Mouse (Mus musculus) kidney, embryonic 15.5 days (tissue): ENCODE data around the gene Mepce. TPM values are rescaled to one million over a fixed set of nuclear protein-coding genes. Genes with fewer than 3 reads are reported as not detected.

ENCODE experiments used
- ATAC-seq: fragments of 200-750 bp; cut with Nextera tagmentation; replicated peaks from 2 replicates; pipeline ENCODE4 v1.8.0; 2017; ENCODE audit warnings: moderate TSS enrichment; ENCODE audit not compliant: low FRiP score
- H3K27ac ChIP-seq: fragments of 300-500 bp; sonication (generic); 2 replicates; pipeline ENCODE4 v1.5.1; 2015; ENCODE audit warnings: mild to moderate bottlenecking, inconsistent platforms
- H3K27me3 ChIP-seq: fragments of 300-500 bp; sonication (generic); 2 replicates; pipeline ENCODE4 v1.6.1; 2015; ENCODE audit warnings: inconsistent platforms
- H3K36me3 ChIP-seq: fragments of 300-500 bp; sonication (generic); 2 replicates; pipeline ENCODE4 v1.6.1; 2015; ENCODE audit warnings: inconsistent platforms
- H3K4me1 ChIP-seq: fragments of 300-500 bp; sonication (generic); 2 replicates; pipeline ENCODE4 v1.6.1; 2015; ENCODE audit warnings: inconsistent platforms
- H3K4me2 ChIP-seq: fragments of 300-500 bp; sonication (generic); 2 replicates; pipeline ENCODE4 v1.6.1; 2015; ENCODE audit warnings: moderate library complexity, mild to moderate bottlenecking, inconsistent platforms
- H3K4me3 ChIP-seq: fragments of 300-500 bp; sonication (generic); replicated peaks from 2 replicates; pipeline ENCODE4 v1.5.1; 2015; ENCODE audit warnings: mild to moderate bottlenecking, inconsistent platforms
- H3K9ac ChIP-seq: fragments of 300-500 bp; sonication (generic); 2 replicates; pipeline ENCODE4 v1.6.1; 2015; ENCODE audit warnings: mild to moderate bottlenecking, inconsistent platforms
- H3K9me3 ChIP-seq: fragments of 300-500 bp; sonication (generic); replicated peaks from 2 replicates; pipeline ENCODE4 v1.6.1; 2016; ENCODE audit warnings: inconsistent platforms
- WGBS: fragments of 180-500 bp; shearing (Covaris S2); methylation state at CpG from one replicate; pipeline ENCODE4 v1.1.7; 2015; ENCODE audit warnings: mixed read lengths; 5-methylcytosine and 5-hydroxymethylcytosine counted together
- polyA plus RNA-seq: library from polyadenylated mRNA; unstranded; fragments of >200 nt; fragmentation: Nextera tagmentation; extraction: Ambion mirVana; gene quantifications from 2 replicates; pipeline ENCODE4 v1.2.1, GENCODE M21; 2015

Gene Mepce
- polyA plus RNA-seq, 1 experiment from 2014 or later, result 10.4 TPM

GRCm38 (mm10) chr5:137733638-137734288 lies 53.7 kb downstream of the Mepce start:
- H3K4me3 ChIP-seq, result no peak overlapping the region

More at GRCm38 (mm10) chr5:137733638-137734288, 53.7 kb downstream of the Mepce start:
- H3K9me3 ChIP-seq, result no peaks in the 10 kb centered on the region
- H3K4me2 ChIP-seq, result no peak overlapping the region
- no peak overlapping the region for H3K9ac ChIP-seq
- WGBS, result 85% methylated on average over 12 of the region's 12 CpGs
- peaks cover 17% of the 10 kb centered on the region; the same call in 1 of the 2 replicates for H3K4me1 ChIP-seq
- no peak overlapping the region for H3K27ac ChIP-seq
- H3K36me3 ChIP-seq, result peaks cover 39% of the 10 kb centered on the region
- ATAC-seq, result no peak
- H3K27me3 ChIP-seq, result no peaks in the 10 kb centered on the region

Other genes starting within 250 kb of the Mepce start
- gene Actl6b, start 234.1 kb downstream of the Mepce start, polyA plus RNA-seq, result 0.40 and 1.8 TPM in 2 replicates
- 0.42 and 0.99 TPM in 2 replicates for gene Tfr2, start 217.8 kb downstream of the Mepce start, polyA plus RNA-seq
- 26.6 and 30.2 TPM in 2 replicates for gene Mospd3, start 186.6 kb downstream of the Mepce start, polyA plus RNA-seq
- 135 and 139 TPM in 2 replicates for gene Pcolce, start 173.9 kb downstream of the Mepce start, polyA plus RNA-seq
- 0.16 and 0.17 TPM in 2 replicates for gene Fbxo24, start 158.7 kb downstream of the Mepce start, polyA plus RNA-seq
- gene Lrch4, start 158.5 kb downstream of the Mepce start, polyA plus RNA-seq, result 47.4 and 50.6 TPM in 2 replicates
- gene Gm20605, start 158.5 kb downstream of the Mepce start, polyA plus RNA-seq, result 10.4 and 13.1 TPM in 2 replicates
- gene Sap25, start 146.3 kb downstream of the Mepce start, polyA plus RNA-seq, result 8.2 and 10.5 TPM in 2 replicates
- 0.80 and 0.82 TPM in 2 replicates for gene Irs3, start 141.9 kb downstream of the Mepce start, polyA plus RNA-seq
- gene Agfg2, start 102.9 kb downstream of the Mepce start, polyA plus RNA-seq, result 18.9 and 23.1 TPM in 2 replicates
- 1.8 and 2.1 TPM in 2 replicates for gene Nyap1, start 46.0 kb downstream of the Mepce start, polyA plus RNA-seq
- gene Tsc22d4, start 41.9 kb downstream of the Mepce start, polyA plus RNA-seq, result 111 and 126 TPM in 2 replicates
- 25.9 and 33.2 TPM in 2 replicates for gene Ppp1r35, start 8.8 kb downstream of the Mepce start, polyA plus RNA-seq
- gene Zcwpw1, start 143 bp upstream of the Mepce start, polyA plus RNA-seq, result 26.6 and 31.8 TPM in 2 replicates
- gene Pilra, start 48.6 kb upstream of the Mepce start, polyA plus RNA-seq, result 1.3 and 2.4 TPM in 2 replicates
- 0.33 and 0.66 TPM in 2 replicates for gene Pilrb1, start 70.5 kb upstream of the Mepce start, polyA plus RNA-seq
- 0.54 and 1.1 TPM in 2 replicates for gene Pilrb2, start 84.2 kb upstream of the Mepce start, polyA plus RNA-seq
- gene Cyp3a13, start 134.0 kb upstream of the Mepce start, polyA plus RNA-seq, result 0.06 and 0.10 TPM in 2 replicates
- 0.05 TPM in 1 of 2 replicates, not detected in the other for gene Gjc3, start 175.4 kb upstream of the Mepce start, polyA plus RNA-seq
- not detected in 2 replicates for gene Azgp1, start 193.9 kb upstream of the Mepce start, polyA plus RNA-seq
- not detected in 2 replicates for gene Smok3a, start 233.6 kb upstream of the Mepce start, polyA plus RNA-seq
- gene Smok3b, start 233.8 kb upstream of the Mepce start, polyA plus RNA-seq, result not detected in 2 replicates